Mouse (Mus musculus): ENCODE data around the gene Cep350. TPM values are rescaled to one million over a fixed set of nuclear protein-coding genes. Genes with fewer than 3 reads are reported as not detected.
A peak's percentile ranks its signal among the peaks of the same experiment; 100 is the strongest.

Gene Cep350
- 10 to 100 TPM; 46.2 to 48.1 TPM for total RNA-seq (2021)

- intact Hi-C loops (cut with DNase I): loop anchor here (1.0 to 5.0 kb wide), 2 partner anchors 49 to 63 kb away; partner anchors contain the start of gene Tor1aip1
- peak; percentile 96 to 99 for DNase-seq (ENCODE audit: low spot score in 2 of 2)
Measured at GRCm38 (mm10) chr1:155973068-155973718, at the start of gene Cep350. Cep350 (minus strand) TSS chr1:155973255.

- no peak for DNase-seq (ENCODE audit: low spot score in 2 of 2)
- intact Hi-C loops (cut with DNase I): loop anchor here (5.0 kb wide), 1 partner anchor 48 kb away; the partner anchor contains the start of gene Cep350
Measured at GRCm38 (mm10) chr1:156020402-156020801, 47.3 kb upstream of the Cep350 start.

- intact Hi-C loops (cut with DNase I): loop anchor here (5.0 kb wide), 1 partner anchor 47 kb away; the partner anchor contains the start of gene Cep350
Measured at GRCm38 (mm10) chr1:156019800-156020199, 46.7 kb upstream of the Cep350 start.

GRCm38 (mm10) chr1:156009003-156009402 lies 35.9 kb upstream of the Cep350 start:
- intact Hi-C loops (cut with DNase I): no loop called here
- DNase-seq (ENCODE audit: low spot score in 2 of 2): no peak

More at GRCm38 (mm10) chr1:156019800-156020199, 46.7 kb upstream of the Cep350 start:
- DNase-seq (ENCODE audit: low spot score in 2 of 2): no peak

- intact Hi-C loops (cut with DNase I): no loop called here
- DNase-seq (ENCODE audit: low spot score in 2 of 2): no peak
Measured at GRCm38 (mm10) chr1:156005906-156006305, 32.9 kb upstream of the Cep350 start.

- intact Hi-C loops (cut with DNase I): no loop called here
- no peak for DNase-seq (ENCODE audit: low spot score in 2 of 2)
Measured at GRCm38 (mm10) chr1:156003201-156003935, 30.3 kb upstream of the Cep350 start.

GRCm38 (mm10) chr1:156002366-156002765 lies 29.3 kb upstream of the Cep350 start:
- no peak for DNase-seq (ENCODE audit: low spot score in 2 of 2)
- intact Hi-C loops (cut with DNase I): no loop called here

GRCm38 (mm10) chr1:155995612-155996011 lies 22.6 kb upstream of the Cep350 start:
- DNase-seq (ENCODE audit: low spot score in 2 of 2): no peak
- intact Hi-C loops (cut with DNase I): no loop called here

- DNase-seq (ENCODE audit: low spot score in 2 of 2): no peak
- intact Hi-C loops (cut with DNase I): no loop called here
Measured at GRCm38 (mm10) chr1:155994524-155994923, 21.5 kb upstream of the Cep350 start.

GRCm38 (mm10) chr1:155990391-155990790 lies 17.3 kb upstream of the Cep350 start:
- intact Hi-C loops (cut with DNase I): no loop called here
- DNase-seq (ENCODE audit: low spot score in 2 of 2): no peak

GRCm38 (mm10) chr1:155989387-155989786 lies 16.3 kb upstream of the Cep350 start:
- intact Hi-C loops (cut with DNase I): no loop called here
- no peak for DNase-seq (ENCODE audit: low spot score in 2 of 2)

GRCm38 (mm10) chr1:155987625-155988024 lies 14.6 kb upstream of the Cep350 start:
- intact Hi-C loops (cut with DNase I): no loop called here
- no peak for DNase-seq (ENCODE audit: low spot score in 2 of 2)

- intact Hi-C loops (cut with DNase I): loop anchor here (5.0 kb wide), 1 partner anchor 47 kb away; no protein-coding TSS in a partner anchor
- DNase-seq (ENCODE audit: low spot score in 2 of 2): no peak
Measured at GRCm38 (mm10) chr1:155974931-155975330, 1.9 kb upstream of the Cep350 start.

GRCm38 (mm10) chr1:155973719-155974379 lies 794 bp upstream of the Cep350 start:
- intact Hi-C loops (cut with DNase I): loop anchor here (1.0 to 5.0 kb wide), 2 partner anchors 48 to 62 kb away; partner anchors contain the start of gene Tor1aip1
- peak in 1 of 2 experiments; percentile 40 for DNase-seq (ENCODE audit: low spot score in 2 of 2)

GRCm38 (mm10) chr1:155972146-155973067 lies 648 bp downstream of the Cep350 start:
- peak in 1 of 2 experiments; percentile 17 for DNase-seq (ENCODE audit: low spot score in 2 of 2)
- intact Hi-C loops (cut with DNase I): loop anchor here (1.0 to 5.0 kb wide), 2 partner anchors 50 to 64 kb away; partner anchors contain the start of gene Tor1aip1

GRCm38 (mm10) chr1:155949170-155949569 lies 23.9 kb downstream of the Cep350 start:
- DNase-seq (ENCODE audit: low spot score in 2 of 2): no peak
- intact Hi-C loops (cut with DNase I): no loop called here

- no peak for DNase-seq (ENCODE audit: low spot score in 2 of 2)
- intact Hi-C loops (cut with DNase I): no loop called here
Measured at GRCm38 (mm10) chr1:155944361-155944760, 28.7 kb downstream of the Cep350 start.

GRCm38 (mm10) chr1:155937416-155937815 lies 35.6 kb downstream of the Cep350 start:
- no peak for DNase-seq (ENCODE audit: low spot score in 2 of 2)
- intact Hi-C loops (cut with DNase I): no loop called here

- intact Hi-C loops (cut with DNase I): loop anchor here (5.0 kb wide), 1 partner anchor 72 kb away; no protein-coding TSS in a partner anchor
- no peak for DNase-seq (ENCODE audit: low spot score in 2 of 2)
Measured at GRCm38 (mm10) chr1:155934702-155935101, 38.4 kb downstream of the Cep350 start.
